Mouse (Mus musculus) heart, adult 18-20 months (tissue): Measurements from ENCODE around the gene Gm11562. TPM values are rescaled to one million over a fixed set of nuclear protein-coding genes. Genes with fewer than 3 reads are reported as not detected.

Experiments used
- DNase-seq, 2 experiments: peaks; one replicate each; pipeline ENCODE4 v3.0.0; 2021 to 2022; ENCODE audit warnings: mixed read lengths in 1 of 2
- total RNA-seq, 2 experiments: library from RNA; stranded (reverse); gene quantifications; 2 replicates each; pipeline ENCODE4 v1.2.3; 2021

Gm11562 gene
- total RNA-seq, 2 experiments from 2014 or later = not detected

GRCm38 (mm10) chr11:99583245-99583704 lies 37.0 kb downstream of the Gm11562 start, which contains the start of gene Krtap1-4:
Gene Krtap1-4, minus strand, starts transcription at chr11:99583654.
- DNase-seq = no peak

GRCm38 (mm10) chr11:99581564-99581963 lies 38.7 kb downstream of the Gm11562 start:
- no peak for DNase-seq

- no peak for DNase-seq
These were observed 39.2 kb downstream of the Gm11562 start for GRCm38 (mm10) chr11:99581051-99581450.

GRCm38 (mm10) chr11:99580636-99581035 lies 39.6 kb downstream of the Gm11562 start, which contains the start of gene Krtap1-5:
Gene Krtap1-5, minus strand, starts transcription at chr11:99581016.
- DNase-seq = no peak

GRCm38 (mm10) chr11:99574106-99574505 lies 46.1 kb downstream of the Gm11562 start:
- peak; percentile 35 to 73 for DNase-seq

GRCm38 (mm10) chr11:99573164-99573563 lies 47.1 kb downstream of the Gm11562 start:
- no peak for DNase-seq

Other genes starting within 250 kb of the Gm11562 start
- gene Krt28, start 245.5 kb downstream of the Gm11562 start, total RNA-seq = not detected
- 1 to 10 TPM; 4.1 to 5.1 TPM for gene Krt10, start 231.1 kb downstream of the Gm11562 start, total RNA-seq
- not detected for gene Krt12, start 198.2 kb downstream of the Gm11562 start, total RNA-seq
- gene Krt20, start 182.3 kb downstream of the Gm11562 start, total RNA-seq = not detected
- gene Krt23, start 127.3 kb downstream of the Gm11562 start, total RNA-seq = under 1 TPM in 1 of 2 experiments, not detected in 1; 0.31 TPM
- not detected for gene Krt39, start 99.1 kb downstream of the Gm11562 start, total RNA-seq
- gene Krt40, start 77.3 kb downstream of the Gm11562 start, total RNA-seq = not detected
- gene Krtap3-3, start 69.6 kb downstream of the Gm11562 start, total RNA-seq = not detected
- not detected for gene Krtap3-2, start 63.6 kb downstream of the Gm11562 start, total RNA-seq
- gene Gm11939, start 61.0 kb downstream of the Gm11562 start, total RNA-seq = not detected
- not detected for gene Krtap3-1, start 53.8 kb downstream of the Gm11562 start, total RNA-seq
- not detected for gene Krtap1-5, start 39.4 kb downstream of the Gm11562 start, total RNA-seq
- not detected for gene Krtap1-4, start 36.8 kb downstream of the Gm11562 start, total RNA-seq
- gene Krtap1-3, start 29.1 kb downstream of the Gm11562 start, total RNA-seq = not detected
- not detected for gene Krtap9-3, start 22.3 kb downstream of the Gm11562 start, total RNA-seq
- gene Gm11938, start 17.1 kb downstream of the Gm11562 start, total RNA-seq = not detected
- gene Gm11937, start 10.2 kb downstream of the Gm11562 start, total RNA-seq = not detected
- not detected for gene Krtap2-4, start 5.6 kb downstream of the Gm11562 start, total RNA-seq
- gene Krtap4-1, start 7.8 kb upstream of the Gm11562 start, total RNA-seq = not detected
- not detected for gene Krtap4-2, start 14.6 kb upstream of the Gm11562 start, total RNA-seq
- not detected for gene Krtap4-7, start 23.7 kb upstream of the Gm11562 start, total RNA-seq
- gene Gm11555, start 29.8 kb upstream of the Gm11562 start, total RNA-seq = not detected
- not detected for gene Gm11563, start 38.5 kb upstream of the Gm11562 start, total RNA-seq
- not detected for gene Krtap4-6, start 45.5 kb upstream of the Gm11562 start, total RNA-seq
- gene Gm14190, start 70.3 kb upstream of the Gm11562 start, total RNA-seq = not detected
- not detected for gene Gm14180, start 113.9 kb upstream of the Gm11562 start, total RNA-seq
- not detected for gene Gm11595, start 152.5 kb upstream of the Gm11562 start, total RNA-seq
- gene Krtap4-8, start 160.3 kb upstream of the Gm11562 start, total RNA-seq = not detected
- gene Krtap4-9, start 164.8 kb upstream of the Gm11562 start, total RNA-seq = not detected
- not detected for gene Gm11596, start 173.0 kb upstream of the Gm11562 start, total RNA-seq
- not detected for gene Gm11569, start 178.5 kb upstream of the Gm11562 start, total RNA-seq
- gene Gm11554, start 184.0 kb upstream of the Gm11562 start, total RNA-seq = not detected
- not detected for gene Krtap4-13, start 189.5 kb upstream of the Gm11562 start, total RNA-seq
- gene Gm11564, start 195.2 kb upstream of the Gm11562 start, total RNA-seq = not detected
- not detected for gene 2300003K06Rik, start 217.6 kb upstream of the Gm11562 start, total RNA-seq
- gene Krtap4-16, start 231.2 kb upstream of the Gm11562 start, total RNA-seq = not detected
- not detected for gene Gm11568, start 237.5 kb upstream of the Gm11562 start, total RNA-seq
- not detected for gene Gm11559, start 244.0 kb upstream of the Gm11562 start, total RNA-seq